Mouse (Mus musculus) forebrain, embryonic 16.5 days (tissue): ENCODE measurements around the gene Cars2. TPM values are rescaled to one million over a fixed set of nuclear protein-coding genes. Genes with fewer than 3 reads are reported as not detected.
A peak's percentile ranks its signal among the peaks of the same experiment; 100 is the strongest.
"Not testable (repeated sequence)": the region's sequence is repeated elsewhere in the genome, so short reads cannot be mapped to it uniquely, and the experiment has no call there.

ENCODE experiments used
- ATAC-seq: fragments of 200-750 bp; cut with Nextera tagmentation; 2 replicates; pipeline ENCODE4 v1.8.0; 2017; ENCODE audit warnings: mild to moderate bottlenecking, moderate library complexity
- H3K27ac ChIP-seq: fragments of 300-500 bp; sonication (generic); 2 replicates; pipeline ENCODE4 v1.5.1; 2014; ENCODE audit warnings: low read length, control low read depth
- H3K27me3 ChIP-seq: fragments of 300-500 bp; sonication (generic); replicated peaks from 2 replicates; pipeline ENCODE4 v1.6.1; 2014; ENCODE audit warnings: low read length; ENCODE audit not compliant: control insufficient read depth, insufficient read depth
- H3K36me3 ChIP-seq: fragments of 300-500 bp; sonication (generic); 2 replicates; pipeline ENCODE4 v1.6.1; 2014; ENCODE audit not compliant: control insufficient read depth, insufficient read depth
- H3K4me1 ChIP-seq: fragments of 300-500 bp; sonication (generic); replicated peaks from 2 replicates; pipeline ENCODE4 v1.6.1; 2014; ENCODE audit warnings: low read length; ENCODE audit not compliant: control insufficient read depth, insufficient read depth
- H3K4me2 ChIP-seq: fragments of 300-500 bp; sonication (generic); 2 replicates; pipeline ENCODE4 v1.6.1; 2014; ENCODE audit warnings: mild to moderate bottlenecking, low read length, control low read depth
- H3K4me3 ChIP-seq: fragments of 300-500 bp; sonication (generic); replicated peaks from 2 replicates; pipeline ENCODE4 v1.5.1; 2014; ENCODE audit warnings: mild to moderate bottlenecking, low read length, control low read depth
- H3K9ac ChIP-seq: fragments of 300-500 bp; sonication (generic); replicated peaks from 2 replicates; pipeline ENCODE4 v1.6.1; 2014; ENCODE audit warnings: low read depth, low read length, control low read depth
- H3K9me3 ChIP-seq: fragments of 300-500 bp; sonication (generic); 2 replicates; pipeline ENCODE4 v1.6.1; 2016; ENCODE audit warnings: low read length; ENCODE audit not compliant: control insufficient read depth
- WGBS: fragments of 180-500 bp; shearing (Covaris S2); extraction: QIAGEN DNeasy Blood & Tissue Kit; methylation state at CpG from one replicate; pipeline ENCODE4 v1.1.7; 2014; 5-methylcytosine and 5-hydroxymethylcytosine counted together
- polyA plus RNA-seq: library from polyadenylated mRNA; unstranded; fragments of >200 nt; fragmentation: Nextera tagmentation; extraction: Ambion mirVana; gene quantifications from 2 replicates; pipeline ENCODE4 v1.2.1, GENCODE M21; 2015

Gene Cars2
- polyA plus RNA-seq, 1 experiment from 2014 or later, result 34.1 TPM

DNA sequence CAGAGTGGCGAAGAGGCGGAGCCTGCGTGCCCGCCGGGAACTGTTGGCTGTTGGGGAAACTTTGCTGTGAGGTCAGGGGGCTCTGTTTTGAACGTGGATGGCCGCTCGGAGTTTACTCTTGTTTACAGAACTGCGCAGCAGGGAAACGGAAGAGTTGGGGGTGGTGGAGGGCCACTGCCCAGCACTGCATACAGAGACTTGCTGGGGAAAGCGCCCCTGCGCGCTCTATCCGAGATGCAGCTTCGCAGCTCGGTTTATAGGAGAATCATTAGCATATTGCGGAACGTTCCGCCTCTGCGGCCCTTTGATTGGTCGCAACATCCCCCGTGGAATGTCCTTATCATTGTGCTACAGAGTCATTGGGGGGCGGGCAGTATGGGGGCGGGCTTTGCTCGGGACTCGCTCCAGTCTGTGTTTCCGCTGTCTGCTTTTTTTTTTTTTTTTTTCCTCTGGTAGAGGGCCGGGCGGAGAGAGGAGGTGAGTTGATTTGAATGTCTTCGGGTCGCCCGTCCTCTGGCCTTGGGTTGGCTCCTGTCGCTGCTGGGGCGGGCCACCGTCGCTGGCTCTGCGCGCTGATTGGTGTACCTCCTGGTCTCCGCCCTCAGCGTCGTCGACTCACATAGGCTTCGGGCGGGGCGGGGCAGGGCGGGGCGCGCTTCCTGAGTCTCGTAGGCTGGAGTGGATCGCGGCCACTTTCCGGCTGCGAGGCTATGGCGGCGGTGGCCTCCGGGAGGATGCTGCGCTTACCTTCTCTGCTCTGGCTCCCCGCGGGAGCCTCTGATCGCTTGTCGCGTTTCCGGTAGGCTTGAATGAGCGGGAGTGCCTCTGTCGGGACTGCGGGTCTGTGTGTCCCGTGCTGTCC, 7.4 kb upstream of the Cars2 start:
- Histone ChIP-seq H3K4me2 (peak overlapping the region; percentile 77), H3K4me3 (peak overlapping the region; percentile 73), H3K4me1 (peaks cover 23% of the 10 kb centered on the region), H3K36me3 (peaks cover 6% of the 10 kb centered on the region; the same call in 1 of the 2 replicates), H3K9me3 (no peaks in the 10 kb centered on the region), H3K27me3 (no peaks in the 10 kb centered on the region), H3K27ac (peak overlapping the region; percentile 100), H3K9ac (peak overlapping the region; percentile 99)
- peak; percentile 70 for ATAC-seq
- WGBS, result under 1% methylated on average over 66 of the region's 67 CpGs

DNA sequence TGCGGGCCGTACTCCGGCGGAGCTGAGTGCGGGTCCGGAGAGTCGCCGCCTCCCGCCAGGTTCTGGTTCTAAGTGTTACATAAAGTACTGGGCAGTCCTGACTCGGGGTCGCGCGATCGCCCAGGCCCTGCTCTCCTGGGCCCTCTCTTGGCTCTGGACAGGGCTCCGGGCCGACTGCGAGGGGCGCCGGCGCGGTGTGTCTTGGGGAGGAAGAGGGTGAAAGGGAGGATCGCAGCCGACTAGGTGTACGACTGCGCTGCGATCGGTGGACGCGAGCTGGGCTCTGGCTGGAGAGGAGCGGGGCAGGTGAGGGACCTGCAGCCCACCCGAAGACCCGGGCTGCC, 6.8 kb upstream of the Cars2 start:
- Histone ChIP-seq H3K4me1 (peaks cover 23% of the 10 kb centered on the region), H3K4me2 (peak overlapping the region; percentile 62), H3K27ac (peak overlapping the region; percentile 100), H3K9me3 (no peaks in the 10 kb centered on the region), H3K9ac (peak overlapping the region; percentile 99), H3K4me3 (peak overlapping the region; percentile 73), H3K27me3 (no peaks in the 10 kb centered on the region), H3K36me3 (peaks cover 6% of the 10 kb centered on the region; the same call in 1 of the 2 replicates)
- no peak for ATAC-seq
- WGBS, result 1% methylated on average over 23 of the region's 32 CpGs

DNA sequence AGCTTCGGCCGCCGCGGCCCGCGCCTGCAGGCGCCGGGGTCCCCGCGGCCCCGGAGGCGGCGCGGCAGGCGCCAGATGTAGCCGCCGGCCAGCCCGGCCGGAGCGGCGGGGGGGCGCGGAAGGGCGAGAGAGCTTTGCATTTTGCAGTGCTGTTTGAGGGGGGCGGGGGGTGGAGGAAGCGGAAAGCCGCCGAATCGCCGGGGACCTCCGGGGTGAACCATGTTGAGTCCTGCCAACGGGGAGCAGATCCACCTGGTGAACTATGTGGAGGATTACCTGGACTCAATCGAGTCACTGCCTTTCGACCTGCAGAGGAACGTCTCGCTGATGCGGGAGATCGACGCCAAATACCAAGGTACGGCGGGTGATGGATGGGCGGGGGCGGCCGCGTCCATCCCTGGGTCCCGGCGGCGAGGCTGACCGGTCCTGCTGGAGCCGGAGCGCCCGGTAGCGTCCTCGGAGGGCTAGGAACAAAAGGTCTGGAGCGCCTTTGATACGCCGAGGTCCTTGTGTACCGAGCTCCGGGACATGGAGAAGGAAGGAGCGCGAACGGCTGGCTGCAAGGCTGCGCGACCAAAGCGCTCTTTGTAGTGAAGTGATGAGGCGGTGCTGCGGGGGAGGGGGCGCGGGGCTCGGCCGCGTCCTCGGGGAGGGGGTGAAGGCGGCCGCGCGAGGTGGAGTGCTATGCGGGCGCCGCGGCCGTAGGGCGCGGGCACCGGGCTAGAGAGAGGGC, 6.3 kb upstream of the Cars2 start:
- Histone ChIP-seq H3K27ac (peak overlapping the region; percentile 100), H3K27me3 (no peaks in the 10 kb centered on the region), H3K4me3 (peak overlapping the region; percentile 73), H3K4me2 (peak overlapping the region; percentile 62), H3K4me1 (peaks cover 23% of the 10 kb centered on the region), H3K9ac (peak overlapping the region; percentile 99), H3K36me3 (peaks cover 3% of the 10 kb centered on the region; the same call in 1 of the 2 replicates), H3K9me3 (no peaks in the 10 kb centered on the region)
- WGBS, result under 1% methylated on average over 68 of the region's 85 CpGs
- ATAC-seq, result no peak

DNA sequence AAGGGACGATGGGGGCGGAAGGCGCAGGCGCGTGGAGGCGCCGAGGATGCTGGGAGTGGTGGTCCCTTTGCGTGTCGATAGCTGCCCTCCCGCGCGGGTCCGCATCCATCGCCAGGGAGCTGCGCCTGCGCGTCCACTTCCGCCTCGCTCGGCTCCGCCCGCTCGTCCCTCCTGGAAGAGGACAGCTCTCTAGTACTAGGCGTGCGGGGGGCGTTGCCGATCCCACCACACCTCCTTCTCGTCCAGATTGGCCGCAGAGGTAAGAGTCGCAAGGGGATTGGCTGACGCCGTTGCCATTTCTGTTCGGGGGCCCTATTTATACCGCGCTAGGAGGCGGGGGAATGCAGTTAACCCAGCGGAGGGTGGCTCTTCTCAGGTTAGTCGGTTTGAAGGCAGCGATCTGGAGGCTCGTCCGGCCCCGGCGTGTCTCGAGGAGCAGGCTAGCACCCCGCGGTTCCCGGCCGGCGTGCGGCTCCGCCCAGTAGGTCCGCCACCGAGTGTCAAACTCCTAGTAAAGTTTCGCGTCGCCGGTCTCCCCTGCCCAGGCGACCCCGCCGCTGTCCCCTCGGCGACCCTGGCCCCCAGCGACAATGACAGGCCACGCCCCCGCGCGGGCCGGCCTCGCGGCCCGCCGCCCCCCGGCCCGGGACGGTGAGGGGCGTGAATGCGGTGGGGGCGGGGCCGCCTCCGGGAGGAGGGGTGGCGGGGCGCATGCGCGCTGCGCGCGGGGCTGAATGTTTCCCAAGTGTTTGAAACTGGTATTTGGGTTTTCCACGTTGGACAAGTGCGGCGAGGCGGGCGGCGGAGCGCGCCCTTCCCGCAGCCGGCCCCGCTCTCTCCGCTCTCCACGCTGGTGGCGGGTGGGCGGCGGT, 5.4 kb upstream of the Cars2 start:
- ATAC-seq, result peak; percentile 87
- H3K27me3 ChIP-seq, result no peaks in the 10 kb centered on the region
- H3K9me3 ChIP-seq, result no peaks in the 10 kb centered on the region
- H3K9ac ChIP-seq, result peak overlapping the region; percentile 99
- peak overlapping the region; percentile 100 for H3K27ac ChIP-seq
- H3K36me3 ChIP-seq, result no peaks in the 10 kb centered on the region
- H3K4me1 ChIP-seq, result peaks cover 24% of the 10 kb centered on the region
- peak overlapping the region; percentile 73 for H3K4me3 ChIP-seq
- H3K4me2 ChIP-seq, result peak overlapping the region; percentile 77
- WGBS, result under 1% methylated on average over 85 of the region's 103 CpGs

DNA sequence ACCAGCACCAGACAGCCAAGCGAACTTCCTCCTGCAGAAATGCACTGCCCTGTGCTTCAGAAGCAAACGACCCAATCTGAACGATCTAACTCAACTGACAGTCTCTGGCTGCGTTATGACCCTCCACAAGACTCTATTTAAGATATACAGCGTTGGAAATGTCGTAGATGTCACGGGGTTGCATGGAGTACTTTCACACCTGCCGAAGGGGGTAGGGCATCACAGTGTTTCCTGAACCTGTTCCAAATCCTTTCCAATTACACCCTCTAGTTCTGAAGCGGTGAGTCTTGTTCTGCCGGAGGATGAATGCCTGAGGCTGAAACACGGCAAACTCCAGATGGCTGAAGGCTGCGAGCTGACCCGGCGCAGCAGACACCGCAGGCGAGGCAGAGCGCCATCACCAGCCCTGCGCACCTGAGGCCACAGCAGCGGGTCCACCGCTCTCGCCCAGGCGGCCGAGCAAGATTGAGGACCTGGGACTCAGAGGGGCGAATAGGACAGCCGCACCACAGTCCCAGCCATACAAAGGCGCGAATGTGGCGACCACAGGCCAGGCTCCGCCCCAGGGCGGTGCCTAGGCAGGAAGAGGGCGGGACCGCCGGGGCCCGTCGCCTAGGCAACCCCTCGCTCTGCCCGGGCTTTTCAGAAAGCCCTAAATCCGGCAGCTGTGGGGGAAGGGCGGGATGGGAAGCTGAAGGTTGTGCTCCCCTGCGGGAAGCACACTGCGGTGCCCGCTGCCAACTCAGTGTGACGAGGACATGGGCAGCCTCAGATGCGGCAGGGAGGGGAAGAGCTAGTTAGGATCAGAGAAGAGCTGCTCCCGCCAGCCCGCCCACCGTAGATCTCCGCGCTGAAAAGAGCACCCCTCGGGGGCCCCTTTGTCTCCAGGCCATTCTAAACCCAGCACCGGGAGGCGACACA, 4.5 kb upstream of the Cars2 start, which contains the start of gene Ing1:
Ing1 (plus strand) TSS at position 773 of the 921 bp plus-strand sequence.
- under 1% methylated on average over 51 of the region's 52 CpGs for WGBS
- peaks cover 26% of the 10 kb centered on the region for H3K4me1 ChIP-seq
- peak; percentile 82 for ATAC-seq
- peak within 1 kb of the TSS; percentile 99 for H3K9ac ChIP-seq
- H3K27me3 ChIP-seq, result no peaks in the 10 kb centered on the region
- H3K9me3 ChIP-seq, result no peaks in the 10 kb centered on the region
- peak within 1 kb of the TSS; percentile 100 for H3K27ac ChIP-seq
- peak within 1 kb of the TSS; percentile 73 for H3K4me3 ChIP-seq
- no peaks in the 10 kb centered on the region for H3K36me3 ChIP-seq
- H3K4me2 ChIP-seq, result peak within 1 kb of the TSS; percentile 77

DNA sequence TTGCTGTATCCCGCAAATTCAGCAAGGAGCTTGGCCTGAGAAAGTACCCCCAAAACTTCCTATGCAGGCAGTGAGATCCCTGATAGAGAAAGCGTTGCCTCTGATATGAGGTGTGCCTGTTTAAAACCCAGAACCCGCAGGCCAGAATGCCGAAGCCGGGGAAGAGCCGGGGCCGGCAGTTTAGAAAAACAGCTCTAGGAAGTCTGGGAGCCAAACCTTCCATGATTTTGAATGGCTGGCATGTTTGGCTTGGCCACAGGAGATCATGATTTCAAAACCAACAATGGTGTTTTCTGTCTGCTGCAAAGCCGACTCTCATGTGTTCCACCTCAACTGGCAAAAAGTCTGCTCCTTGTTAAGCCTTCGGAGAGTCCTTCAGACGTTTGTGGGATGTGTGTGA, 1.8 kb upstream of the Cars2 start:
- H3K36me3 ChIP-seq, result no peaks in the 10 kb centered on the region
- no peaks in the 10 kb centered on the region for H3K27me3 ChIP-seq
- H3K27ac ChIP-seq, result no peak overlapping the region
- no peak for ATAC-seq
- H3K4me3 ChIP-seq, result no peak overlapping the region
- no peak overlapping the region for H3K4me2 ChIP-seq
- WGBS, result 89% methylated on average over 10 of the region's 10 CpGs
- H3K9me3 ChIP-seq, result no peaks in the 10 kb centered on the region
- H3K9ac ChIP-seq, result no peak overlapping the region
- peaks cover 17% of the 10 kb centered on the region for H3K4me1 ChIP-seq

DNA sequence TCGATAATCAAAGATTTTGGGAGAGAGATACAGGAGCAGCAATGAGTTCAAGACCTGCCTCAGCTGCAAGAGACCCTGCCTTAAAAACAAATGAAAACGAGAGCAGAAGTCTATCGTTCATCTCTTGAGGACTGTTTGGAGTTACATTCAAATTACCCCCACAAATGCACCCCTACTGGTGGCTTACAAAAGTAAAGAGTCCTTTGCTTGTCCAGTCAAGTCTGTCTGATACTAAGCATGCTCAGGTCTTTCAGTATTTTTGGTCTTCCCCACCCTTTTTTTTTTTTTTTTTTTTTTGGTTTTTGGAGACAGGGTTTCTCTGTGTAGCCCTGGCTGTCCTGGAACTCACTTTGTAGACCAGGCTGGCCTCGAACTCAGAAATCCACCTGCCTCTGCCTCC, 914 bp upstream of the Cars2 start:
- H3K9me3 ChIP-seq, H3K9ac ChIP-seq, ATAC-seq, H3K36me3 ChIP-seq, H3K4me2 ChIP-seq, H3K27ac ChIP-seq, H3K4me3 ChIP-seq, H3K27me3 ChIP-seq: not testable (repeated sequence)
- WGBS, result 82% methylated on average over 4 of the region's 4 CpGs
- H3K4me1 ChIP-seq, result peaks cover 17% of the 10 kb centered on the region

DNA sequence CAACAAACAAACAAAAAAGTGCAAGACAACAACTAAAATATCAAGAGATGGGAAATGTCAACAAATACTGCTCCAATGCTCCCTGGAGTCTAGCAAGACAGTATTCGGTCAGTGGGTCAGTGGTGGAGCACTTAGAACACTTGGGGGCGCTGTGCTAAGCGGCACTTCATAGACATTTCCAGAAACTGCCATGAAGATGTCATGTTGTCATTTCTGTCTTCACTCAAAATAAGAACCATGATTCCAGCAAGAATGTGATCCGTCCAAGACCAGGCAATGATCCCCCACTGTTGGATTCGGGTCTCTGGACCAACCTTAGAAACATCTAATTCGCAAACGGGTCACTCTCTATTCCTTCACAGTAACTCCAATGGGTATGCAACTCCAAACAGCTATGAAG, 877 bp downstream of the Cars2 start:
- H3K36me3 ChIP-seq, result peaks cover 2% of the 10 kb centered on the region; the same call in 1 of the 2 replicates
- no peaks in the 10 kb centered on the region for H3K27me3 ChIP-seq
- 25% methylated on average over 7 of the region's 7 CpGs for WGBS
- H3K27ac ChIP-seq, result no peak overlapping the region; the same call in 1 of the 2 replicates
- no peaks in the 10 kb centered on the region for H3K9me3 ChIP-seq
- H3K4me1 ChIP-seq, result peaks cover 16% of the 10 kb centered on the region
- peak overlapping the region; percentile 76 for H3K4me2 ChIP-seq
- H3K4me3 ChIP-seq, result peak overlapping the region; percentile 90
- ATAC-seq, result no peak
- peak overlapping the region; percentile 97; the same call in 1 of the 2 replicates for H3K9ac ChIP-seq
